Mouse (Mus musculus): ENCODE measurements around the gene Otx2. TPM values are rescaled to one million over a fixed set of nuclear protein-coding genes. Genes with fewer than 3 reads are reported as not detected.

The Otx2 gene
- not detected in 2 replicates for polyA plus RNA-seq (2012; rRNA removed)

DNA sequence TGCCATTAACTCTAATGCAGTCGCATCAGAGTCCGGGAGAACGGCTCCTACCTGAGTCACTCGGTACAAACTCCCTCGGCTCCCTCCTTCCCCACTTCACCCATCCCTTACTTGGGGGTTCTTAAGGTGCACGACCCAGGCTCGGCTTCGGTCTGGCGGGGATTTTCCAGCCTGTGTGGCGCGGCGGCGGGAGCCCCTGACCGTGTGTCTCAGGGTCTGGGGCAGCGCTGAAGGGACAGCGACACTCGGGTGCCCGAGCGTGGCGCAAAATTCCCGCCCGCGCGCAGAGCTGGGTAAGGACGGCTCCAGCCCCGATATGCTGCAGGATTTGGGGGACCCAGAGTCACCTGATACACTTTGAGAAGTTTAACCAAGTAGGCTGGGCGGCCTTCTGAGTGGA lies at the start of gene Otx2:
Gene Otx2 (minus strand): TSS at position 279 of the 400 bp plus-strand sequence.

Other genes starting within 250 kb of the Otx2 start
- 28.0 and 42.8 TPM in 2 replicates for gene Tmem260, start 227.7 kb downstream of the Otx2 start, polyA plus RNA-seq (2012; rRNA removed)

Data from ovary, adult 2 months (tissue).